Mouse (Mus musculus): ENCODE measurements at regions not wholly inside any gene's neighbourhood (a gene's known extent, or its start where the extent isn't known, plus 50 kb on each side); places are given as distances from the start of the nearest gene placed in this dataset.

- DNase-seq (ENCODE audit: low read depth): peak; percentile 83
Observed at GRCm38 (mm10) chr1:182071922-182072321, 52.1 kb upstream of the Enah start.

GRCm38 (mm10) chr1:182073180-182073579 is 51.4 kb upstream of the Srp9 start:
- DNase-seq (ENCODE audit: low read depth): peak; percentile 70

- DNase-seq (ENCODE audit: low read depth): peak; percentile 94
Observed at GRCm38 (mm10) chr1:182074265-182074664, 50.3 kb upstream of the Srp9 start.

Data from NIH3T3 (cell line).